Mouse (Mus musculus) CD4-positive, CD25-positive, alpha-beta regulatory T cell, adult 9 weeks (primary cell): ENCODE results near the gene Ccdc92. TPM values are rescaled to one million over a fixed set of nuclear protein-coding genes. Genes with fewer than 3 reads are reported as not detected.

ENCODE experiments used
- polyA plus RNA-seq: library from polyadenylated mRNA; unstranded; fragments of 100-300 nt; shearing (Covaris generic); gene quantifications from one replicate; pipeline ENCODE4 v1.2.1, GENCODE M21; 2017

Gene Ccdc92
- polyA plus RNA-seq: 5.5 TPM

DNA sequence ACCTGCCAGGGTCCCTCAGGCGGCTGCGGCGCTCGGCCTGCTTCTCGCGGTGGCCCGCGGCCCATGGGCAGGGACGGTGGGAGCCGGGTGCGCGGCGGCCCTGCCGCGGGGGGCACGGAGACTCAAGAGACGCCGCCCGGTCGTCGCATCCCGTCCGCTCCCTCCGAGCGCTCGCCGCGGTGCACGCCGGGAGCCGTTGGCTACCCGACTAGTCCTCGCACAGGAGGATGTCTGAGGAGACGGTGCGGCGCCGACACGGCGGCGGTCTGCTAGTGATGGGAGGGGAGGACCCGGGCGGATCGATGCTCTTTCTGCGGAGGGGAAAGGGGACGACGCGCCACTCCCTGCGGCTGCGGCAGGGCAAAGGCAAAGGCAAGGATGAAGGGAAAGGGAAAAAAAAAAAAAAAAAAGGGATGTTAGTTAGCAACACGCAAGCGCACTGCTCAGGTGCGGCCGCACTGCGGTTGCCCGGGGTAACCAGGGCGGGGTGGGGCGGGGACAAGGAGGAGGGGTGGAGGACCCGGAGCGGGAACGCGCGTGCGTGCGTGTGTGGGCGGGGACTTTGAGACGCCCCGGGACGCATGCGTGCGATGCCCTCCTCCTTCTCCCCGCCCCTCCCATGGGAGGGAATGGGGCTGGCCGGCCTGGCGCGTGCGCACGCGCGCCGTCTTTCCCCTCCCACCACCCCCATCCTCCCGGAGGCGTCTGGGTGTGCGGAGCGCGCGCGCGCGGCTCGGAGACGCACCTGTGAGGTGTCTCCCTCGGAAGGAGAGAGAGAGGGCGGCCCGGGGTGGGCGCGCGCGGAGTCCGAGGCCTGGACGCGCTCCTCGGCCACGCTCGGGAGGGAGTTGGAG is at the start of gene Ccdc92, which contains the start of gene Zfp664:
TSS of gene Ccdc92 (minus strand) at position 412 of the 854 bp plus-strand sequence.
TSS of gene Zfp664 (plus strand) at position 679 of the 854 bp plus-strand sequence.

Other genes with a start within 250 kb of the Ccdc92 start
- 51.7 TPM for gene Atp6v0a2, start 233.8 kb downstream of the Ccdc92 start, polyA plus RNA-seq
- gene Dnah10, start 137.3 kb downstream of the Ccdc92 start, polyA plus RNA-seq: 0.17 TPM
- gene Zfp664, start 267 bp upstream of the Ccdc92 start, polyA plus RNA-seq: 10.6 TPM
- not detected for gene Rflna, start 140.8 kb upstream of the Ccdc92 start, polyA plus RNA-seq